Mouse (Mus musculus) lung, postnatal 0 days (tissue): Measurements from ENCODE around the gene Ppa1. TPM values are rescaled to one million over a fixed set of nuclear protein-coding genes. Genes with fewer than 3 reads are reported as not detected.
A peak's percentile ranks its signal among the peaks of the same experiment; 100 is the strongest.

Experiments
- ATAC-seq: fragments of 200-750 bp; cut with Nextera tagmentation; 2 replicates; pipeline ENCODE4 v1.8.0; 2017; ENCODE audit warnings: moderate library complexity
- DNase-seq: peaks from one replicate; pipeline ENCODE4 v3.0.0-alpha.2; 2016; ENCODE audit warnings: low spot score
- H3K27ac ChIP-seq: fragments of 300-500 bp; sonication (generic); 2 replicates; pipeline ENCODE4 v1.5.1; 2014; ENCODE audit warnings: antibody characterized with exemption, mild to moderate bottlenecking, low read length, mixed read lengths
- H3K27me3 ChIP-seq: fragments of 300-500 bp; sonication (generic); replicated peaks from 2 replicates; pipeline ENCODE4 v1.6.1; 2014; ENCODE audit warnings: low read length, mixed read lengths; ENCODE audit not compliant: insufficient read depth
- H3K36me3 ChIP-seq: fragments of 300-500 bp; sonication (generic); 2 replicates; pipeline ENCODE4 v1.6.1; 2014; ENCODE audit warnings: low read length, mixed read lengths; ENCODE audit not compliant: insufficient read depth
- H3K4me1 ChIP-seq: fragments of 300-500 bp; sonication (generic); 2 replicates; pipeline ENCODE4 v1.6.1; 2014; ENCODE audit warnings: antibody characterized with exemption, low read depth, low read length, mixed read lengths; ENCODE audit not compliant: insufficient read depth
- H3K4me2 ChIP-seq: fragments of 300-500 bp; sonication (generic); replicated peaks from 2 replicates; pipeline ENCODE4 v1.6.1; 2014; ENCODE audit warnings: low read depth, mild to moderate bottlenecking, low read length, moderate library complexity, mixed read lengths
- H3K4me3 ChIP-seq: fragments of 300-500 bp; sonication (generic); 2 replicates; pipeline ENCODE4 v1.5.1; 2014; ENCODE audit warnings: low read depth, low read length
- H3K9ac ChIP-seq: fragments of 300-500 bp; sonication (generic); replicated peaks from 2 replicates; pipeline ENCODE4 v1.6.1; 2014; ENCODE audit warnings: low read depth, mild to moderate bottlenecking
- H3K9me3 ChIP-seq: fragments of 300-500 bp; sonication (generic); 2 replicates; pipeline ENCODE4 v1.6.1; 2016; ENCODE audit warnings: low read length, mixed read lengths
- CTCF ChIP-seq: IDR thresholded peaks from 2 replicates; pipeline ENCODE4 v1.5.1; 2016; ENCODE audit warnings: antibody characterized with exemption, mild to moderate bottlenecking
- EP300 ChIP-seq: IDR thresholded peaks from 2 replicates; pipeline ENCODE4 v1.6.1; 2016; ENCODE audit warnings: antibody characterized with exemption, mild to moderate bottlenecking, control low read depth
- WGBS: fragments of 180-500 bp; shearing (Covaris S2); extraction: QIAGEN DNeasy Blood & Tissue Kit; methylation state at CpG from one replicate; pipeline ENCODE4 v1.1.7; 2014; 5-methylcytosine and 5-hydroxymethylcytosine counted together
- polyA plus RNA-seq: library from polyadenylated mRNA; unstranded; fragments of >200 nt; fragmentation: Nextera tagmentation; extraction: Ambion mirVana; gene quantifications from 2 replicates; pipeline ENCODE4 v1.2.1, GENCODE M21; 2015

Ppa1 gene
- polyA plus RNA-seq, 1 experiment from 2014 or later: 39.8 TPM

GRCm38 (mm10) chr10:61637055-61637454 lies 11.3 kb upstream of the Ppa1 start:
- WGBS: 68% methylated on average over 7 of the region's 7 CpGs
- H3K27ac ChIP-seq: no peak overlapping the region
- no peak overlapping the region for H3K9ac ChIP-seq
- ATAC-seq (no peak), DNase-seq (no peak)
- no peak overlapping the region for H3K4me3 ChIP-seq
- no peaks in the 10 kb centered on the region for H3K9me3 ChIP-seq
- H3K4me2 ChIP-seq: no peak overlapping the region
- H3K4me1 ChIP-seq: no peaks in the 10 kb centered on the region
- no peaks in the 10 kb centered on the region for H3K27me3 ChIP-seq
- H3K36me3 ChIP-seq: no peaks in the 10 kb centered on the region
- TF ChIP-seq EP300 (no peak), CTCF (no peak)

DNA sequence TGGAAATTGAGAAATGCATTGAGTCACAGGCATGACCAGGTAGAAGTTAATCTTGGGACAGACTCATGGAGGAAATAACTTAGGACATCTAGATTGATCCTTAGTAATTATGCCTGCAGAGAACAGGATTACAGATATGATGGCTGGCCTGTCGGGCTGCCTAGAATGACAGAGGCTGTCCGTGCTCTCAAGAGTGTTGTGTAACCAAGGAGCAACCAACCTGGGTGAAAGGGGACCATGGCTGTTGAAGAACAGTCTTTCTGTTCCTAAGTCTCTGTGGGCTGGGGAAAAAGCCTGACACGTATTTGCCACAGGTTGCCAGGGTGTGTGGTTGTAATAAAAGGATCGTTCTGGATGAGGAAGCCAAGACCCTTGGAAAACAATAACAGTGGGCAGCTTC lies 8.0 kb upstream of the Ppa1 start:
- Histone ChIP-seq H3K4me3 (no peak overlapping the region), H3K36me3 (no peaks in the 10 kb centered on the region), H3K4me2 (no peak overlapping the region), H3K9me3 (no peaks in the 10 kb centered on the region), H3K9ac (no peak overlapping the region), H3K27me3 (no peaks in the 10 kb centered on the region), H3K4me1 (no peaks in the 10 kb centered on the region), H3K27ac (no peak overlapping the region)
- TF ChIP-seq CTCF: no peak
- no peak for TF ChIP-seq EP300
- ATAC-seq (no peak), DNase-seq (no peak)
- WGBS: 65% methylated on average over 4 of the region's 4 CpGs

DNA sequence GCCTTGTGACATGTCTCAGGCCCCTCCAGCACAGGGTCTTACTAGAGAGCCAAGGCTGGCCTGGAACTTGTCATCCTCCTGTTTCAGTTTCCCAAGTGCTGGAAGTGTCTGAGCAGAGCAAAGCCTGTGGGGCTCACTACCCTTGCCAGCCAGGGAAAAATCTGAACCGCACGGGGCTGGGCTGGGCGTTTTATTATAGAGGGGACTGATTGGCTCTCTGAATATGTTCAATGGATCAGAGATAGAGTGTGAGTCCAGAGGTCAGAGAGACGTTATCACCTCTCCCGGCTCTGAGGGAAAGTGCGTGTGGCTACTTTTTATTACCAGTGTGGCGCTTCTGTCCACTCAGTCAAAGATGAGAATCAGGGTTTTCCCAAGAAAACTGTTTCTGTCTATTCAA lies 1.8 kb upstream of the Ppa1 start:
- Histone ChIP-seq H3K9me3 (no peaks in the 10 kb centered on the region), H3K4me1 (peaks cover 3% of the 10 kb centered on the region; the same call in 1 of the 2 replicates), H3K9ac (no peak overlapping the region), H3K36me3 (no peaks in the 10 kb centered on the region), H3K4me2 (no peak overlapping the region), H3K27me3 (no peaks in the 10 kb centered on the region), H3K4me3 (no peak overlapping the region), H3K27ac (no peak overlapping the region)
- TF ChIP-seq EP300: no peak
- no peak for TF ChIP-seq CTCF
- 74% methylated on average over 7 of the region's 7 CpGs for WGBS
- ATAC-seq (no peak), DNase-seq (no peak)

GRCm38 (mm10) chr10:61648737-61649645 lies 639 bp downstream of the Ppa1 start:
- Histone ChIP-seq H3K4me2 (peak overlapping the region; percentile 92), H3K4me3 (peak overlapping the region; percentile 83), H3K27me3 (no peaks in the 10 kb centered on the region), H3K9ac (peak overlapping the region; percentile 53), H3K4me1 (peaks cover 3% of the 10 kb centered on the region; the same call in 1 of the 2 replicates), H3K27ac (peak overlapping the region; percentile 35; the same call in 1 of the 2 replicates), H3K36me3 (no peaks in the 10 kb centered on the region), H3K9me3 (no peaks in the 10 kb centered on the region)
- DNase-seq: peak; percentile 35
- TF ChIP-seq EP300 (no peak), CTCF (no peak)
- 1% methylated on average over 42 of the region's 49 CpGs for WGBS
- peak; percentile 13; the same call in 1 of the 2 replicates for ATAC-seq

DNA sequence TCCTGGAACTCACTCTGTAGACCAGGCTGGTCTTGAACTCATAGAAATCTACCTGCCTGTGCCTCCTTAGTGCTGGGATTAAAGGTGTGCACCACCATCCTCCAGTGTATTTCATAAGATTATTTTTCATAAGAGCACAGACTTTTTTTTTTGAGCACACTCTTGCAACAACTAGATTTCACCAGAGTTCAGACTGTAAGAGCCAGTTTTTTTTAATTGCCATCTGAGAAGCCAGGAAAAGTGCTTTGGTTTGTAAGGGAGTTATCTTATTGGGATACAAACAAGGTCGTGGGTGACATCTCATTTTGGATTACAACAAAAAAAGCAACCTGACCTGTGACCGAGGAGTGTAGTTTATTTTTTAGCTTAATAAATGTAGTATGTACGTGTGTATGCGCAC lies 5.8 kb downstream of the Ppa1 start:
- H3K9me3 ChIP-seq: no peaks in the 10 kb centered on the region
- H3K9ac ChIP-seq: no peak overlapping the region
- no peaks in the 10 kb centered on the region for H3K27me3 ChIP-seq
- peaks cover 3% of the 10 kb centered on the region; the same call in 1 of the 2 replicates for H3K4me1 ChIP-seq
- no peak overlapping the region for H3K27ac ChIP-seq
- TF ChIP-seq EP300 (no peak), CTCF (no peak)
- DNase-seq: no peak
- 91% methylated on average over 4 of the region's 4 CpGs for WGBS
- no peak overlapping the region for H3K4me2 ChIP-seq
- H3K4me3 ChIP-seq: no peak overlapping the region
- no peak for ATAC-seq
- no peaks in the 10 kb centered on the region for H3K36me3 ChIP-seq

- no peaks in the 10 kb centered on the region for H3K9me3 ChIP-seq
- no peak for DNase-seq
- no peak overlapping the region for H3K9ac ChIP-seq
- H3K4me1 ChIP-seq: no peaks in the 10 kb centered on the region
- no peak overlapping the region for H3K4me2 ChIP-seq
- H3K4me3 ChIP-seq: no peak overlapping the region
- no peaks in the 10 kb centered on the region for H3K36me3 ChIP-seq
- no peak for ATAC-seq
- 78% methylated on average over 7 of the region's 7 CpGs for WGBS
- TF ChIP-seq CTCF (no peak), EP300 (no peak)
- no peak overlapping the region for H3K27ac ChIP-seq
- H3K27me3 ChIP-seq: no peaks in the 10 kb centered on the region
Measured at GRCm38 (mm10) chr10:61654691-61655090, 6.3 kb downstream of the Ppa1 start.
